Mouse (Mus musculus): ENCODE measurements at regions not wholly inside any gene's neighbourhood (a gene's known extent, or its start where the extent isn't known, plus 50 kb on each side); places are given as distances from the start of the nearest gene placed in this dataset.

DNA sequence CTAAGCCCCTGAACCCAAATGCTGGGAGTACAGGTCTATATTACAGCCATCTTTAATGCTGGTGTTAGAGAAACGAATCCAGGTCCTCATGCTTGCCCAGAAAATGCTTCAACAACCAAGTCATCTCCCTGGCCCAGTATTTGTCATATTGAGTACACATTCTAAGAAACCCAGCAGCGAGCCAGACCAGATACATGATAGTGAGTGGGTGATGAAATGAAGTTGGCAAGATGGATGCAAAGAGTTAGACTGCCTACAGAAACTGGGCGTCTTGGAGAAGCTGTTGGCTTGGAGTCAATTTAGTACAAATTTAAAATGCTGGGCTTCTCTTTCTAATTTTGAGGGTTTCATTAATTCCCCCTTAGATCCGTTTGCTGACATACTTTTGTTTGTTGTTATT lies 203.1 kb upstream of the Pdzrn3 start:
- no peaks in the 10 kb centered on the region for H3K36me3 ChIP-seq (ENCODE audit: insufficient read depth, low read length)
- DNase-seq (ENCODE audit: low spot score) (no peak), ATAC-seq (replicated peaks; ENCODE audit: low FRiP score, low read depth) (no peak)
- H3K4me3 ChIP-seq (replicated peaks; ENCODE audit: low read depth, low read length) = no peak overlapping the region
- 79% methylated on average over 4 of the region's 4 CpGs for WGBS
- H3K4me2 ChIP-seq (ENCODE audit: low read length) = no peak overlapping the region
- no peak for TF ChIP-seq CTCF (IDR thresholded peaks at IDR 0.05; ENCODE audit: low read depth)
- no peaks in the 10 kb centered on the region for H3K27me3 ChIP-seq (ENCODE audit: insufficient read depth, low read length)
- no peaks in the 10 kb centered on the region for H3K9me3 ChIP-seq (replicated peaks; ENCODE audit: low read length)
- no peaks in the 10 kb centered on the region for H3K4me1 ChIP-seq (replicated peaks; ENCODE audit: insufficient read depth, low read length)
- no peak overlapping the region for H3K27ac ChIP-seq
- no peak overlapping the region for H3K9ac ChIP-seq (ENCODE audit: low read depth, low read length)

DNA sequence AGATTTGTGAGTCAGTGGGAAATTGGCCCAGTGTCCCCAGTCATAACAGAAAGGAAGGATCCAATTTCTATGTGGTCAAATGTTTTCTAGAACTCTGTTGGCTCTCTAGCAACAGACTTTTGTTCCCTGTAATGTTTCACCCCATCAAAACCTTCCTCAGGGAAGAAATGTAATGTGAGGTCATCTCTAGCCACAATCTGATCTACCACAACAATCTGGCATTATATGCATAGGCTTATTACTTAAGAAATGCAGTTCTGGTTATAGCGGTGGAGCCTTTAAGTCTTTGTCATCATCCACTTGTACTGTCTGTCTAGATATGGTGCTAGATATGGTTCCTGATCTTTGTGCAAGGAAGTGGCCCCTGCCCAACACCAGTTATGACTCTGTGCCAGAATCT lies 178.4 kb upstream of the Pdzrn3 start:
- no peak for ATAC-seq (replicated peaks; ENCODE audit: low FRiP score, low read depth)
- Histone ChIP-seq H3K27ac (no peak overlapping the region), H3K9me3 (replicated peaks; ENCODE audit: low read length) (no peaks in the 10 kb centered on the region), H3K4me1 (replicated peaks; ENCODE audit: insufficient read depth, low read length) (no peaks in the 10 kb centered on the region), H3K4me2 (ENCODE audit: low read length) (no peak overlapping the region), H3K9ac (ENCODE audit: low read depth, low read length) (no peak overlapping the region), H3K4me3 (replicated peaks; ENCODE audit: low read depth, low read length) (no peak overlapping the region), H3K27me3 (ENCODE audit: insufficient read depth, low read length) (no peaks in the 10 kb centered on the region), H3K36me3 (ENCODE audit: insufficient read depth, low read length) (no peaks in the 10 kb centered on the region)
- no peak for TF ChIP-seq CTCF (IDR thresholded peaks at IDR 0.05; ENCODE audit: low read depth)
- WGBS = 100% methylated on average over 1 of the region's 1 CpGs
- no peak for DNase-seq (ENCODE audit: low spot score)

DNA sequence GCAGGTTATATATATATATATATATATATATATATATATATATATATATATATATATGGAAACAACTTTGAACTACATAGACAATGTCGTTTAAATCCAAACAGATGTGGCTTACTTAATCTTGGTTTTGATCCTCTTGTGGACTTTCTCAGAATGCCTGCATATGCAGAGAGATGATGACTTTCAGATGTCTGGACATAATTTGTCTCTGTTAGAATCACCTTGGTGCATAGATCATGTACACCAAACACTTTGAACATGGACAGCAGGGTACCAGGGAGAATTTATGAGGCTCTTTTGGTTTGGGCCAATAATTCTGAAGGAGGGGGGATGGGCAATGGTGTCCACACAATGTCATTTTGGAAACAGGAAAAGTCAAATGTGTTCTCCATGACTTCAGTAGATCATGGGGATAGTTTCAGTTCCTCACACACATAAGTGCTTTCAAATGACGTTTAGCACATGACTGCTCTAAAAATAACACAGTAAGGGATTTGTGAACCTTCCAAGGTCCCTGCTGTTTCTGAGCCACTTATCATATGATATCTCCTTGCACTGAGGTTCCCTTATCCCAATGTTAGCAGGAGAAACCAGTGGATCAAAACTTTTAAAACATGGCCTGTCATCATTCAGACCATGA lies 177.4 kb upstream of the Pdzrn3 start:
- WGBS = 45% methylated on average over 2 of the region's 2 CpGs
- Histone ChIP-seq H3K9me3 (replicated peaks; ENCODE audit: low read length) (no peaks in the 10 kb centered on the region), H3K36me3 (ENCODE audit: insufficient read depth, low read length) (no peaks in the 10 kb centered on the region), H3K9ac (ENCODE audit: low read depth, low read length) (no peak overlapping the region), H3K27ac (no peak overlapping the region), H3K4me3 (replicated peaks; ENCODE audit: low read depth, low read length) (no peak overlapping the region), H3K4me1 (replicated peaks; ENCODE audit: insufficient read depth, low read length) (no peaks in the 10 kb centered on the region), H3K4me2 (ENCODE audit: low read length) (no peak overlapping the region), H3K27me3 (ENCODE audit: insufficient read depth, low read length) (no peaks in the 10 kb centered on the region)
- ATAC-seq (replicated peaks; ENCODE audit: low FRiP score, low read depth) (no peak), DNase-seq (ENCODE audit: low spot score) (no peak)
- no peak for TF ChIP-seq CTCF (IDR thresholded peaks at IDR 0.05; ENCODE audit: low read depth)

DNA sequence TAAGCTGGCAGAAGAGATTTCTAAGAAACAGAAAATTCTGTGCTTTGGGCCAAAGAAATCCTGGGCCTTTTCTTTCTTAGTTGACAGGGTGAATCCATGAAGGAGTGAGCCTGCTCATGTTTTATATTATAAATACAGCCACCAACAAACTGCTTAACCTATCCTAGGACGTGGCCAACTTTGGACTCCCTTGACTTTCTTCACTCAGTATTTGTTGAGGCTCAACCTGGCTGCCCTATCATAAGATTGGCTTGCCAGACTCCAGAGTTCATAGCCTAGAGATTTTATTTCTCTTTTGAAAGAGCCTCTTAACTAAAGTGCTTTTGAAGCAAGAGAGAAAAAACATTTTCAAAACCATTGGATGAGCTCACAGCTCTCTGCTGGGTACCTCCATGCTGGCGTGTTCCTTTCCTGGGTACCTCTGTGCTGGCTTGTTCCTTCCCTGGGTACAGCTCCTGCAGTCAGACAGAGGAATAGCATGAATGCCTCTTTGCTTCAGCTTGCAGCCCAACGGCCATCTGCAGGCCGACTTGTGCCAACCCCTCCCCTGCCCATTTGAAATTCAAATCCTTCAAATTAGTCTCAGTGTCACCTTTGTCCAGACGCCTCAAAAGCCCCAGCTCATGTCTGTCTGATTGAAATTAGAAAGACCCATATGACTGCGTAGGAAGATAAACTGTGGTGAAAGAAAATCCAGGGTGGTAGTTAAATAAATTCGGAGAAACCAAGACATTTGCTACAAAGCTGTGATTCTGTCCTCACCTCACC lies 173.0 kb upstream of the Pdzrn3 start:
- Histone ChIP-seq H3K9me3 (replicated peaks; ENCODE audit: low read length) (no peaks in the 10 kb centered on the region), H3K27me3 (ENCODE audit: insufficient read depth, low read length) (no peaks in the 10 kb centered on the region), H3K4me3 (replicated peaks; ENCODE audit: low read depth, low read length) (no peak overlapping the region), H3K4me1 (replicated peaks; ENCODE audit: insufficient read depth, low read length) (no peaks in the 10 kb centered on the region), H3K9ac (ENCODE audit: low read depth, low read length) (no peak overlapping the region), H3K27ac (no peak overlapping the region), H3K36me3 (ENCODE audit: insufficient read depth, low read length) (no peaks in the 10 kb centered on the region), H3K4me2 (ENCODE audit: low read length) (no peak overlapping the region)
- DNase-seq (ENCODE audit: low spot score) (no peak), ATAC-seq (replicated peaks; ENCODE audit: low FRiP score, low read depth) (no peak)
- no peak for TF ChIP-seq CTCF (IDR thresholded peaks at IDR 0.05; ENCODE audit: low read depth)
- 36% methylated on average over 7 of the region's 7 CpGs for WGBS

DNA sequence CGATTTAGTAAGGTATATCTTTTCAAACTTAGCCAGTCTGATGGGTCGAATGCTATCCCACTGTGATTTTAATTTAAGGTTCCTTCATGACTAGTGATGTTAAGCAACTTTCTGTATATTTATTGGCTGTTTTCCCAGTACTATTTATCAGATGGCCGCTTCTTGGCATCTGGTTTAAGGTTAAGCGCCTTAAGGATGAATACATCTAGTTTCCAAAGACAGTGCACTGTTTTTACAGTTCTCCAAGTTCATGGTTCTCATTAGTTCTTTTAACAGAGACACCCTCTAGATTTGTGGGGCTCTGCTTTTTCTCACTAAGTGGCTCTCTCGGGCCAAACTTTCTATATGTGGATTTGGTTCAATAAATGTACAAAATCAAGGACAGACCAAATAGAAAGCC lies 159.9 kb upstream of the Pdzrn3 start:
- peak; percentile 37 for DNase-seq (ENCODE audit: low spot score)

DNA sequence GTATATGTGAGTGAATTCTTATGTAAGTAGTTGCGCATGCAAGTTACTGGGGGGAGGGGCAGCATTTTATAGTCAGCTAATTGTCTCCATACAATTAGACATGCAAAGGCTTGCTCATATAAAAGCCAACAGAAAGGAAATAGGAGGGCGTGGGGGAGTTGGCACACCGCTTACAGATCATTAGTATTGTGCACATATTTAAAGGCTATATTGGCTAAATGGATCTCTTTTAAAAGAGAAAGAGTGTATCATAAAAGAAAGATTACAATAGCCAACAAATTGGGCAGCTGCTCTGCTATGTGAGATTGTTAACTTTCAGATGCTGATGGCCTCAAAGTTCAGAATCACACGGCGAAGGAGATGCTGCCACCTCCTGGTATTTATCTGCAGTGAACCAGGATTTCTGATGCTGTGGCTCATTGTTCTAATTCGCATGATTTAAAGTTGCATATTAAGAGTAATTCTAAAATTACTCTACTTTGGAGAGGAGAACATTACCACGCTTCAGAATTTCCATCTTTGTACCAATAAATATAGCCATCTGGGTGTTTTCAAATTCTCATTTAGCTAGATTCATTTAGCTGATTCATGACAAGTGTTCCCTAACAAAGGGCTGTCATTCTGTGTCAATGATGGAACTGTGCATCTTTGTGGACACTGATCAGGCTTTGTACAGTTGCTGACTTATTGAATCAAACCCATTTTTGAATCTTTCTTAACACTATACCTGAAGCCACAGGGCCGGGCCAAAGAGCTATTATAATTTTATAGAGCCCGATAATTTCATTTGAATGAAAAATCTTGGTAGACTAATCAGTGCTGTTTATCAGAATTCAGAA lies 156.7 kb upstream of the Pdzrn3 start:
- Histone ChIP-seq H3K4me3 (replicated peaks; ENCODE audit: low read depth, low read length) (no peak overlapping the region), H3K4me2 (ENCODE audit: low read length) (no peak overlapping the region), H3K36me3 (ENCODE audit: insufficient read depth, low read length) (no peaks in the 10 kb centered on the region), H3K9me3 (replicated peaks; ENCODE audit: low read length) (no peaks in the 10 kb centered on the region), H3K27ac (no peak overlapping the region), H3K9ac (ENCODE audit: low read depth, low read length) (no peak overlapping the region), H3K27me3 (ENCODE audit: insufficient read depth, low read length) (no peaks in the 10 kb centered on the region), H3K4me1 (replicated peaks; ENCODE audit: insufficient read depth, low read length) (no peaks in the 10 kb centered on the region)
- 41% methylated on average over 9 of the region's 9 CpGs for WGBS
- ATAC-seq (replicated peaks; ENCODE audit: low FRiP score, low read depth) (no peak), DNase-seq (ENCODE audit: low spot score) (peak; percentile 78)
- peak; percentile 94 for TF ChIP-seq CTCF (IDR thresholded peaks at IDR 0.05; ENCODE audit: low read depth)

More for the DNA sequence above, 159.9 kb upstream of the Pdzrn3 start:
- Histone ChIP-seq H3K9ac (ENCODE audit: low read depth, low read length) (no peak overlapping the region), H3K4me1 (replicated peaks; ENCODE audit: insufficient read depth, low read length) (no peaks in the 10 kb centered on the region), H3K27ac (no peak overlapping the region), H3K9me3 (replicated peaks; ENCODE audit: low read length) (no peaks in the 10 kb centered on the region), H3K27me3 (ENCODE audit: insufficient read depth, low read length) (no peaks in the 10 kb centered on the region), H3K4me3 (replicated peaks; ENCODE audit: low read depth, low read length) (no peak overlapping the region), H3K4me2 (ENCODE audit: low read length) (no peak overlapping the region), H3K36me3 (ENCODE audit: insufficient read depth, low read length) (no peaks in the 10 kb centered on the region)
- WGBS = 70% methylated on average over 5 of the region's 5 CpGs
- TF ChIP-seq CTCF (IDR thresholded peaks at IDR 0.05; ENCODE audit: low read depth) = no peak
- ATAC-seq (replicated peaks; ENCODE audit: low FRiP score, low read depth) = no peak

Measured in kidney, postnatal 0 days (tissue).